Mouse (Mus musculus) embryonic facial prominence, embryonic 12.5 days (tissue): ENCODE data around the gene Ccnl2. TPM values are rescaled to one million over a fixed set of nuclear protein-coding genes. Genes with fewer than 3 reads are reported as not detected.

Source experiments
- ATAC-seq: fragments of 200-750 bp; cut with Nextera tagmentation; 2 replicates; pipeline ENCODE4 v1.8.0; 2017; ENCODE audit not compliant: insufficient number of reproducible peaks, insufficient read depth, low FRiP score, low TSS enrichment
- H3K27ac ChIP-seq: fragments of 300-500 bp; sonication (generic); 2 replicates; pipeline ENCODE4 v1.5.1; 2016; ENCODE audit warnings: mild to moderate bottlenecking
- H3K27me3 ChIP-seq: fragments of 300-500 bp; sonication (generic); 2 replicates; pipeline ENCODE4 v1.6.1; 2016; ENCODE audit warnings: mild to moderate bottlenecking, moderate library complexity
- H3K36me3 ChIP-seq: fragments of 300-500 bp; sonication (generic); 2 replicates; pipeline ENCODE4 v1.6.1; 2016; ENCODE audit warnings: mild to moderate bottlenecking
- H3K4me1 ChIP-seq: fragments of 300-500 bp; sonication (generic); 2 replicates; pipeline ENCODE4 v1.6.1; 2016
- H3K4me2 ChIP-seq: fragments of 300-500 bp; sonication (generic); replicated peaks from 2 replicates; pipeline ENCODE4 v1.6.1; 2016; ENCODE audit warnings: mild to moderate bottlenecking, moderate library complexity
- H3K4me3 ChIP-seq: fragments of 300-500 bp; sonication (generic); 2 replicates; pipeline ENCODE4 v1.5.1; 2016; ENCODE audit warnings: mild to moderate bottlenecking
- H3K9ac ChIP-seq: fragments of 300-500 bp; sonication (generic); 2 replicates; pipeline ENCODE4 v1.6.1; 2016; ENCODE audit warnings: mild to moderate bottlenecking, moderate library complexity
- H3K9me3 ChIP-seq: fragments of 300-500 bp; sonication (generic); 2 replicates; pipeline ENCODE4 v1.6.1; 2016; ENCODE audit warnings: mild to moderate bottlenecking, moderate library complexity
- WGBS: fragments of 180-500 bp; shearing (Covaris S2); methylation state at CpG from one replicate; pipeline ENCODE4 v1.1.7; 2016; 5-methylcytosine and 5-hydroxymethylcytosine counted together
- polyA plus RNA-seq: library from polyadenylated mRNA; unstranded; fragments of >200 nt; fragmentation: Nextera tagmentation; extraction: Ambion mirVana; gene quantifications from 2 replicates; pipeline ENCODE4 v1.2.1, GENCODE M21; 2016

The Ccnl2 gene
- polyA plus RNA-seq, 1 experiment from 2014 or later, result 243 TPM

- peak overlapping the region; percentile 52 for H3K27ac ChIP-seq
- H3K4me2 ChIP-seq, result peak overlapping the region; percentile 94
- no peaks in the 10 kb centered on the region for H3K9me3 ChIP-seq
- H3K9ac ChIP-seq, result peak overlapping the region; percentile 61
- H3K4me1 ChIP-seq, result peaks cover 28% of the 10 kb centered on the region
- peaks cover 15% of the 10 kb centered on the region for H3K36me3 ChIP-seq
- peak overlapping the region; percentile 47 for H3K4me3 ChIP-seq
- no peaks in the 10 kb centered on the region for H3K27me3 ChIP-seq
- no peak for ATAC-seq
- WGBS, result 7% methylated on average over 8 of the region's 8 CpGs
Observed at GRCm38 (mm10) chr4:155840076-155841002, 28.1 kb downstream of the Ccnl2 start.

GRCm38 (mm10) chr4:155841003-155841454 is 28.7 kb downstream of the Ccnl2 start:
- peak; percentile 62; the same call in 1 of the 2 replicates for ATAC-seq
- peaks cover 28% of the 10 kb centered on the region for H3K4me1 ChIP-seq
- WGBS, result under 1% methylated on average over 32 of the region's 32 CpGs
- peak overlapping the region; percentile 47 for H3K4me3 ChIP-seq
- H3K9me3 ChIP-seq, result no peaks in the 10 kb centered on the region
- H3K27me3 ChIP-seq, result no peaks in the 10 kb centered on the region
- peak overlapping the region; percentile 94 for H3K4me2 ChIP-seq
- peak overlapping the region; percentile 61 for H3K9ac ChIP-seq
- peaks cover 15% of the 10 kb centered on the region for H3K36me3 ChIP-seq
- no peak overlapping the region for H3K27ac ChIP-seq

- no peak for ATAC-seq
Observed at GRCm38 (mm10) chr4:155841651-155842270, 29.5 kb downstream of the Ccnl2 start.

GRCm38 (mm10) chr4:155843231-155843630 is 30.9 kb downstream of the Ccnl2 start:
- WGBS, result 86% methylated on average over 5 of the region's 5 CpGs
- ATAC-seq, result no peak
- Histone ChIP-seq H3K9me3 (no peaks in the 10 kb centered on the region), H3K4me3 (no peak overlapping the region), H3K4me1 (peaks cover 37% of the 10 kb centered on the region), H3K27ac (no peak overlapping the region), H3K9ac (no peak overlapping the region), H3K27me3 (no peaks in the 10 kb centered on the region), H3K4me2 (no peak overlapping the region), H3K36me3 (peaks cover 15% of the 10 kb centered on the region)

More at GRCm38 (mm10) chr4:155841651-155842270, 29.5 kb downstream of the Ccnl2 start:
- no peak overlapping the region for H3K27ac ChIP-seq
- H3K4me3 ChIP-seq, result peak overlapping the region; percentile 47
- H3K9ac ChIP-seq, result no peak overlapping the region
- H3K36me3 ChIP-seq, result peaks cover 15% of the 10 kb centered on the region
- H3K4me2 ChIP-seq, result peak overlapping the region; percentile 94
- H3K27me3 ChIP-seq, result no peaks in the 10 kb centered on the region
- no peaks in the 10 kb centered on the region for H3K9me3 ChIP-seq
- WGBS, result 44% methylated on average over 38 of the region's 38 CpGs
- peaks cover 31% of the 10 kb centered on the region for H3K4me1 ChIP-seq

- peak within 1 kb of the TSS; percentile 92 for H3K4me2 ChIP-seq
- H3K27ac ChIP-seq, result 0 out of 2 replicates have a peak within 1 kb of the TSS, but pooled peaks have one; percentile 3
- peaks cover 15% of the 10 kb centered on the region for H3K36me3 ChIP-seq
- peak within 1 kb of the TSS; percentile 75 for H3K9ac ChIP-seq
- peak within 1 kb of the TSS; percentile 78 for H3K4me3 ChIP-seq
- H3K27me3 ChIP-seq, result no peaks in the 10 kb centered on the region
- no peaks in the 10 kb centered on the region for H3K9me3 ChIP-seq
- 3% methylated on average over 58 of the region's 65 CpGs for WGBS
- peak; percentile 87 for ATAC-seq
- H3K4me1 ChIP-seq, result peaks cover 24% of the 10 kb centered on the region
Observed at GRCm38 (mm10) chr4:155846871-155847578, 34.7 kb downstream of the Ccnl2 start, which contains the start of gene Dvl1. Gene Dvl1 (plus strand): TSS chr4:155847402.

- H3K4me3 ChIP-seq, result peak overlapping the region; percentile 78
- H3K9ac ChIP-seq, result peak overlapping the region; percentile 75
- ATAC-seq, result peak; percentile 45; the same call in 1 of the 2 replicates
- no peak overlapping the region for H3K27ac ChIP-seq
- H3K4me1 ChIP-seq, result peaks cover 24% of the 10 kb centered on the region
- peaks cover 10% of the 10 kb centered on the region for H3K36me3 ChIP-seq
- H3K4me2 ChIP-seq, result peak overlapping the region; percentile 92
- H3K27me3 ChIP-seq, result no peaks in the 10 kb centered on the region
- 1% methylated on average over 69 of the region's 69 CpGs for WGBS
- no peaks in the 10 kb centered on the region for H3K9me3 ChIP-seq
Observed at GRCm38 (mm10) chr4:155847591-155848352, 35.5 kb downstream of the Ccnl2 start.

- H3K4me2 ChIP-seq, result peak overlapping the region; percentile 92
- no peak for ATAC-seq
- H3K4me3 ChIP-seq, result peak overlapping the region; percentile 78
- peak overlapping the region; percentile 75 for H3K9ac ChIP-seq
- H3K4me1 ChIP-seq, result peaks cover 24% of the 10 kb centered on the region
- 0 out of 2 replicates have a peak, but pooled peaks cover 2% of the 10 kb centered on the region for H3K36me3 ChIP-seq
- H3K27me3 ChIP-seq, result no peaks in the 10 kb centered on the region
- no peak overlapping the region for H3K27ac ChIP-seq
- WGBS, result 44% methylated on average over 7 of the region's 7 CpGs
- H3K9me3 ChIP-seq, result no peaks in the 10 kb centered on the region
Observed at GRCm38 (mm10) chr4:155848434-155849095, 36.3 kb downstream of the Ccnl2 start.

DNA sequence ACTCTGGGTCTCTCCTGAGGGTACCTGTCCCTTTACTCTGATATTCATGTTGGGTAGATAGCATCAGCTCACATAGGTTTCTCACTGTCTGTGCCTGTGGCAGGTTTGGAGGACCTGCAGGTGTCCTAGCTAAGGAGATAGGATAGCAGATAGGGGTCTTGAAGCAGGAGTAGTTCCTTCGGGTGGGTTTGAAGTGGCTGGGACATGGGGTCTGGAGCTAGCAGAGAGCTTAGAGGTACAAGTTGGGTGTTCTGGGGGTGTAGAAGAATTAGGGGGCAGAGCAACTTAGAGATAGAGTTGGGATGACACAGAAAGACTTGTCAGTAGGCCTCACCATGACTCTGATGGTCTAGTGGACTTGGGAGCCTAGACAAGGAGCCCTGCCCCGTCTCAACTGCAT is 37.1 kb downstream of the Ccnl2 start:
- Histone ChIP-seq H3K4me1 (peaks cover 24% of the 10 kb centered on the region), H3K36me3 (peaks cover 4% of the 10 kb centered on the region; the same call in 1 of the 2 replicates), H3K27me3 (no peaks in the 10 kb centered on the region), H3K9ac (no peak overlapping the region), H3K4me3 (no peak overlapping the region), H3K27ac (no peak overlapping the region), H3K4me2 (no peak overlapping the region), H3K9me3 (no peaks in the 10 kb centered on the region)
- no peak for ATAC-seq
- 86% methylated on average over 2 of the region's 2 CpGs for WGBS

GRCm38 (mm10) chr4:155849792-155850451 is 37.6 kb downstream of the Ccnl2 start:
- Histone ChIP-seq H3K27me3 (no peaks in the 10 kb centered on the region), H3K4me2 (no peak overlapping the region), H3K27ac (no peak overlapping the region), H3K4me3 (no peak overlapping the region), H3K9me3 (no peaks in the 10 kb centered on the region), H3K9ac (no peak overlapping the region), H3K36me3 (peaks cover 10% of the 10 kb centered on the region), H3K4me1 (peaks cover 24% of the 10 kb centered on the region)
- ATAC-seq, result no peak
- 90% methylated on average over 3 of the region's 3 CpGs for WGBS

DNA sequence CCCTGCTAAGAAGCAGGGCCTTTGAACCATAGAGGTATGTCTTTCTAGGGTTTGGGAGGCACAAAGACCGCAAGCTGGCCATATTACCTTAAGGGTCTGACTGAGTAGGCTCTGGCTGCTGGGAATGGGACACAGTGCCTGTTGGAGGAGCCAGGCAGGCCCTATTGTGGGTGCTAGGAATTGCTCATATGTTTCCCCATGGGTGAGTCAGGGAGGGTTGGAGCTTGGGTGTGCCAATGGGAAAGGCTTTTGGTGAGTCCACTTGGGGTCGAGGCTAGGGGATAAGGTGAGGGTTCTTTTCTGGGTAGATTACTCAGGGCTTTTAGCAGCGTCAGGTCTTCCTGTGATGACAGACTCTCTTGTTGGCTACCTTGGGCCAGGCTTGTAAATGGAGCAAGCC is 39.1 kb downstream of the Ccnl2 start:
- Histone ChIP-seq H3K4me3 (no peak overlapping the region), H3K27ac (no peak overlapping the region), H3K9ac (no peak overlapping the region), H3K4me1 (peaks cover 24% of the 10 kb centered on the region), H3K4me2 (no peak overlapping the region), H3K36me3 (peaks cover 24% of the 10 kb centered on the region), H3K27me3 (no peaks in the 10 kb centered on the region), H3K9me3 (no peaks in the 10 kb centered on the region)
- ATAC-seq, result no peak
- 85% methylated on average over 3 of the region's 3 CpGs for WGBS
